Comparison of ENCODE assay signal across 7 mouse cellular contexts in the genomic region with DNA sequence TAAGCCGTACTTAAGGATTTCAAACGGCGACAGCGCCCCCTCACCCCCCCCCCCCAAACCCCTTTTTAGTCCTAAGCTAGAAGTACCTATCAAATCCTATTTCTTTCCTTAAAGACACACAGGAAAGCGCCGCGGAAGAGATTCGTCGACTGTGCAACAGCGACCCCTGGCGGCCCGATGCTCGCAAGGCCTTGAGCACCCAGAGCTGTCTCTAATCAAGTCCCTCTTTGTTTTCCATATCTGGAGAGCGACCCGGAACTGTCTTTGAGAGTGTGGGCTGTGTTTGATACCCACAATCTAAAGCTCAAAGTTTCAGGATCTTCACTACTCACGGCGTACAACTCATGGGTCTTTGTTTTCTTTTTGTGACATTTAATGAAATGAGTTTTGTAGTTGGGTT.
DNase-seq lines count a peak whose midpoint lies in the region; ATAC-seq lines count a peak whose summit lies in the region.

No protein-coding gene starts in this region.

- H3K9me3 ChIP-seq in embryonic facial prominence, embryonic 11.5 days (replicated peaks; ENCODE audit: control insufficient read depth, low read length): no peaks in the 10 kb centered on the region
- H3K9me3 ChIP-seq in limb, embryonic 11.5 days (ENCODE audit: control insufficient read depth, low read length): no peaks in the 10 kb centered on the region
- H3K9me3 ChIP-seq in midbrain, embryonic 14.5 days (ENCODE audit: control insufficient read depth, low read length): no peaks in the 10 kb centered on the region

- DNase-seq in adrenal gland, postnatal 14 days: peak; percentile 95
- DNase-seq in embryonic facial prominence, embryonic 11.5 days (ENCODE audit: low spot score): peak; percentile 98
- DNase-seq in heart, adult 11 months: peak; percentile 98
- DNase-seq in kidney, adult 18-20 months: peak; percentile 92
- DNase-seq in limb, embryonic 11.5 days (ENCODE audit: low spot score): peak; percentile 99
- DNase-seq in midbrain, embryonic 14.5 days: peak; percentile 99
- peak; percentile 84 to 93 for DNase-seq in spleen, adult 18-20 months

- WGBS in embryonic facial prominence, embryonic 11.5 days: 0% methylated on average over 17 of the region's 17 CpGs
- under 1% methylated on average over 17 of the region's 17 CpGs for WGBS in limb, embryonic 11.5 days
- under 1% methylated on average over 17 of the region's 17 CpGs for WGBS in midbrain, embryonic 14.5 days

- H3K4me1 ChIP-seq in embryonic facial prominence, embryonic 11.5 days (ENCODE audit: control insufficient read depth, insufficient read depth, low read length): no peaks in the 10 kb centered on the region
- no peaks in the 10 kb centered on the region for H3K4me1 ChIP-seq in limb, embryonic 11.5 days (ENCODE audit: control insufficient read depth, insufficient read depth, low read length)
- peaks cover 9% of the 10 kb centered on the region; the same call in 1 of the 2 replicates for H3K4me1 ChIP-seq in midbrain, embryonic 14.5 days (ENCODE audit: control insufficient read depth, insufficient read depth, low read length)

- H3K4me2 ChIP-seq in embryonic facial prominence, embryonic 11.5 days (ENCODE audit: low read depth, low read length): peak overlapping the region; percentile 52
- H3K4me2 ChIP-seq in limb, embryonic 11.5 days (ENCODE audit: low read depth, severe bottlenecking): peak overlapping the region; percentile 43
- peak overlapping the region; percentile 84 for H3K4me2 ChIP-seq in midbrain, embryonic 14.5 days (ENCODE audit: low read length)

- no peaks in the 10 kb centered on the region for H3K36me3 ChIP-seq in embryonic facial prominence, embryonic 11.5 days (replicated peaks; ENCODE audit: control insufficient read depth, insufficient read depth, low read depth, low read length)
- H3K36me3 ChIP-seq in limb, embryonic 11.5 days (ENCODE audit: control insufficient read depth, insufficient read depth, low read length): no peaks in the 10 kb centered on the region
- H3K36me3 ChIP-seq in midbrain, embryonic 14.5 days (ENCODE audit: control insufficient read depth, insufficient read depth, low read length): no peaks in the 10 kb centered on the region

- H3K27ac ChIP-seq in embryonic facial prominence, embryonic 11.5 days (replicated peaks; ENCODE audit: low read depth, low read length): peak overlapping the region; percentile 96
- peak overlapping the region; percentile 82 for H3K27ac ChIP-seq in limb, embryonic 11.5 days (replicated peaks; ENCODE audit: low read depth, low read length)
- H3K27ac ChIP-seq in midbrain, embryonic 14.5 days (replicated peaks; ENCODE audit: low read depth, low read length): peak overlapping the region; percentile 99

- peak overlapping the region; percentile 36 for H3K4me3 ChIP-seq in embryonic facial prominence, embryonic 11.5 days (ENCODE audit: low read depth, low read length)
- H3K4me3 ChIP-seq in limb, embryonic 11.5 days (ENCODE audit: low read depth, low read length): peak overlapping the region; percentile 13
- peak overlapping the region; percentile 49 for H3K4me3 ChIP-seq in midbrain, embryonic 14.5 days (replicated peaks; ENCODE audit: low read depth, low read length)

- H3K27me3 ChIP-seq in embryonic facial prominence, embryonic 11.5 days (ENCODE audit: control insufficient read depth, insufficient read depth, low read length): no peaks in the 10 kb centered on the region
- H3K27me3 ChIP-seq in limb, embryonic 11.5 days (ENCODE audit: control insufficient read depth, insufficient read depth, low read length): no peaks in the 10 kb centered on the region
- no peaks in the 10 kb centered on the region for H3K27me3 ChIP-seq in midbrain, embryonic 14.5 days (ENCODE audit: control insufficient read depth, insufficient read depth, low read length)

- ATAC-seq in embryonic facial prominence, embryonic 11.5 days (replicated peaks; ENCODE audit: insufficient number of reproducible peaks, low FRiP score, low TSS enrichment, low read depth): peak; percentile 90
- ATAC-seq in limb, embryonic 11.5 days (ENCODE audit: insufficient number of reproducible peaks, low FRiP score, low TSS enrichment, low read depth): peak; percentile 89
- peak; percentile 89 for ATAC-seq in midbrain, embryonic 14.5 days (ENCODE audit: low FRiP score, low TSS enrichment)

- H3K9ac ChIP-seq in embryonic facial prominence, embryonic 11.5 days (replicated peaks; ENCODE audit: low read length): peak overlapping the region; percentile 75
- H3K9ac ChIP-seq in limb, embryonic 11.5 days (ENCODE audit: low read length): peak overlapping the region; percentile 41
- H3K9ac ChIP-seq in midbrain, embryonic 14.5 days (replicated peaks; ENCODE audit: low read length): peak overlapping the region; percentile 78

Comparison
In these comparisons a context has a peak if more than half of its experiments do, and no peak if none do; other contexts are left out.
1. Peak in every context shown above with its lines: DNase-seq, ATAC-seq, H3K4me3 ChIP-seq and H3K27ac ChIP-seq.